Mouse (Mus musculus) embryo, embryonic 11 days (tissue): ENCODE measurements at regions not wholly inside any gene's neighbourhood (a gene's known extent, or its start where the extent isn't known, plus 50 kb on each side); places are given as distances from the start of the nearest gene placed in this dataset.

Experiments
- DNase-seq: peaks from one replicate; pipeline ENCODE4 v3.0.0-alpha.2; 2015

GRCm38 (mm10) chr7:119384670-119385241 lies 74.3 kb downstream of the Gp2 start:
- DNase-seq, result no peak

GRCm38 (mm10) chr7:119379935-119380334 lies 79.2 kb downstream of the Gp2 start:
- no peak for DNase-seq

GRCm38 (mm10) chr7:119364268-119364596 lies 94.9 kb downstream of the Gp2 start:
- DNase-seq, result no peak

- peak; percentile 34 for DNase-seq
These were observed 95.4 kb downstream of the Gp2 start for GRCm38 (mm10) chr7:119363552-119364267.

GRCm38 (mm10) chr7:119357338-119357737 lies 101.7 kb downstream of the Gp2 start:
- no peak for DNase-seq

GRCm38 (mm10) chr7:119356251-119356650 lies 102.8 kb downstream of the Gp2 start:
- peak; percentile 68 for DNase-seq

GRCm38 (mm10) chr7:119352571-119352970 lies 106.5 kb downstream of the Gp2 start:
- DNase-seq, result no peak

- DNase-seq, result no peak
These were observed 108.4 kb downstream of the Gp2 start for GRCm38 (mm10) chr7:119350641-119351040.

GRCm38 (mm10) chr7:119343380-119343779 lies 115.7 kb downstream of the Gp2 start:
- no peak for DNase-seq

- DNase-seq, result no peak
These were observed 126.0 kb downstream of the Gp2 start for GRCm38 (mm10) chr7:119333102-119333501.

- peak; percentile 41 for DNase-seq
These were observed 128.5 kb downstream of the Gp2 start for GRCm38 (mm10) chr7:119330460-119331109.

- DNase-seq, result peak; percentile 1
These were observed 111.9 kb upstream of the Gpr139 start for GRCm38 (mm10) chr7:119296307-119296706.

- no peak for DNase-seq
These were observed 107.0 kb upstream of the Gpr139 start for GRCm38 (mm10) chr7:119291442-119291841.

GRCm38 (mm10) chr7:119285290-119285689 lies 100.9 kb upstream of the Gpr139 start:
- DNase-seq, result no peak

GRCm38 (mm10) chr7:119279896-119280661 lies 95.7 kb upstream of the Gpr139 start:
- DNase-seq, result no peak

GRCm38 (mm10) chr7:119272621-119273020 lies 88.2 kb upstream of the Gpr139 start:
- no peak for DNase-seq

- no peak for DNase-seq
These were observed 87.0 kb upstream of the Gpr139 start for GRCm38 (mm10) chr7:119271427-119271826.

GRCm38 (mm10) chr7:119270826-119271420 lies 86.5 kb upstream of the Gpr139 start:
- DNase-seq, result peak; percentile 1

GRCm38 (mm10) chr7:119258222-119258621 lies 73.8 kb upstream of the Gpr139 start:
- no peak for DNase-seq

- DNase-seq, result no peak
These were observed 72.5 kb upstream of the Gpr139 start for GRCm38 (mm10) chr7:119256916-119257315.

GRCm38 (mm10) chr7:119252742-119253141 lies 68.3 kb upstream of the Gpr139 start:
- DNase-seq, result no peak

GRCm38 (mm10) chr7:119251679-119252078 lies 67.3 kb upstream of the Gpr139 start:
- no peak for DNase-seq

GRCm38 (mm10) chr7:119250381-119250780 lies 66.0 kb upstream of the Gpr139 start:
- no peak for DNase-seq
